Mouse (Mus musculus) spleen, embryonic (tissue): ENCODE results near the gene Syf2.

ENCODE experiments used
- CTCF ChIA-PET: fragments of 350-600 bp; sonication (Branson Sonifier 250); formaldehyde crosslinking; loops from one replicate; lab custom pipeline; 2022; lab: Charles Lee

Gene Syf2

DNA sequence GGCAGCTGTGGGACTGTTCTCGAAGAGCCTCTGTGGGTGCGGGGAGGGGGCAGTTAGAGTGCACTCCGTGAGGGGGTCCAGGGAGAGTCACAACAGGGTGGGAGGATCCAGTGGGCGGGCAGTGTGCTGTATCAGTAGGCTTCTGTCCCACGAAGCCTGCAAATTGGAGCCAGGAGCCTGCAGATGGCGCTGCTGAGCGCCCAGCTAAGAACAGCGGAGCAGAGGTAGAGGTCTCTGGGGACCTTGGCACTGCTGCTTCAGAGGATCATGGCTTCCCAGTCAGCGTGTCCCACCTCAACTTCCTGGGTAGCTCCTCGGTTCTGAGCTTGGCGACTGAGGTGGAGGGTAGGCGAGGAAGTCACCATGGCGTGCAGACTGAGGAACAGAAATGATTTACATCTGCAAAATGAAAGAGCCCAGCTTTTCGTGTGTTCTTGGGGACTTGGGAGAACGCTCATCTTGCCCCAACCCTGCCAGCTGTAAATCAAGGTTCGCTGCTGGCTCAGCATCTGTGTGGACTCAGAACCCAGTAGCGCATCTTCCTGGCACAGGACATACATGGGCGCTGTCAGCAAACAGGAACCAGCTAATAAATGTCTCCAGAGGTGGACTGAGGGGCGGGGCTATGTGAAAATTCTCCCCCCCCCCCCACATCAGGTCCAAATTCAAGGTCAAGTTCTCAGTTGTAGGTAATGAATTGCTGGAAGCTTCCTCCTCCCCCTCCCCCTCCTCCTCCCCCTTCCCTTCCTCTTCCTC, 32.5 kb downstream of the Syf2 start:
- CTCF ChIA-PET, result interaction anchor here (0.6 kb wide), 2 partner anchors 87 to 119 kb away, joined by 3 to 5 read pairs; no protein-coding TSS in a partner anchor

DNA sequence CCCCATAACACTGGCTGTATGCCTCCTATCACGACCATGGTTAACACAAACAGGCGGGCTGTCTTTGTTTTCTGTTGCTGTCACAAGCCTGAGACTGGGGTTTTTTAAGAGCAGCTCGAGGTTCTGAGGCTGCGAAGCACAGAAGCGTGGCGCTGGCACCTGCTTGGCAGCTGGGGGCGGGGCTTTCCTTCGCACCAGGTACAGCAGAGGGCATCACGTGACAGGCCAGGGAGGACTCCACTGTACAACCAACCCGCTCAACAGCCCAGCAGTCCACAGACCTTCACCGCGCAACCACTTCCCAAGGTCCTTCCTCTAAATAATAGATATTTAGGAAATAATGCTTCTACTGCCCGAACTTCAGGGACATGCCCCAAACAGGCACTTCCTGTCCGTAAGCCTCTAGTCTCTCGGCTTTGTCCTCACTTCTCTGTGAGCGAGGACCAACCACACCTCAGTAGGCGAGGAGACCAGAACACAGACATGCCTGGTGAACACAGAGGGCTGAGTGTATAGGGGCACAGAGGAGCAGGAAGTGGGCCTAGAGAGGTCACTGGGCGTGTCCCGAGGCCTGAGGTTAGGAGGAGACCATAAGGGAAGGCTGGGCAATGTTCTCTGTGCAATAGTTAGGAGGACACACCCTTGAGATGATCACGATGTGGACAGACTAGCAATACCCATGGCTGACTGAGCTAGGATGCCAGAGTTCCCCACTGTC, 37.3 kb downstream of the Syf2 start:
- CTCF ChIA-PET, result no interaction called here

DNA sequence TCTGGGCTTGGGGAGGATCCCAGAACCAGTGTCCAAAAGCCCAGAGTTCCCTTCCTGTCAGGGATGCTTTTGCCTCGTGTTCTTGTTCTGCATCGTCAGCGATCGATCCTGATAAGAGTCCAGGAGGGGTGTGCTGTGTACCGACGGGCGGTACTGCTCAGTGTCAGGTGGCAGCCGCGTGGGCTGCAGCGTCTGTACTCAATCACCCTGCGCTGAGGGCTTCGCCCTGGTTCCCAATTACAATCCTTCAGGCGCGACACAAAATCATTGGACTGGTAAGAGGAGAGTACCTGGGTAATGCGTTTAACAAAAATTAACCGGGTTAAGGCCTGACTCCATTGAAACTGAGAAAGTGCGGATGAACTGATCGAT, 37.9 kb downstream of the Syf2 start:
- CTCF ChIA-PET, result no interaction called here

DNA sequence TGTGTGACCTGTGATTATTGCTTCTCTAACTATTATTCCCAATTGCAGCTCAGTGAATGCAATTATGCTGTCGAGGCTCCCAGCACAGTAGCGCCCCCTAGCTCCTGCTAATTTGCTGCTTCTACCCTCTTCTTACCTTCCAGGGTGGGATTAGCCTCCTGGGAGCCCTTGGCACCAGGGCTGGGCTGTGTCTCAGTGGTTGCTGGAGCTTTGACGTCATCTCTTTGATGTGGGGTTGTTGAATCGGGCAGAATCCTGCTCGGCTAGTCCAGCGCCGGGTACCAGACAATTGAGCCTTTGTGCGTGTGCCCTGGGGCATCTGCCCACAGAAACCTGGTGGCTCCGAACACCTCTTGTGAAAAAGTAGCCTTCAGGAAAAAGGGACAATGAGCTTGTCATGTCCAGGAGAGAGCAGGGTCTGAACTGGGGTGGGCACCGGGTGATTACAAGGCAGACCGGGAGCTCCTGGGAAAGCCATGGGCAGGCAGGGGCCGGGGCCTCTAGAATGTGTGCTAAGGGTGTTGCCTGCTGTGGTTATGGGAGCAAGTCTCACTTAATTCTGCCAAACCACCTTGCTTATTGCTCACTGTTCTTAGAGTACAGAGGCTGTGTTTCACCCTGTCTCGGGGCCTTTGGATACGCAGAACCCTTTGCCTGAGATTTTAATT, 44.7 kb downstream of the Syf2 start:
- CTCF ChIA-PET, result interaction anchor here (0.5 kb wide), 1 partner anchor 770 kb away, joined by 5 read pairs; no protein-coding TSS in a partner anchor

DNA sequence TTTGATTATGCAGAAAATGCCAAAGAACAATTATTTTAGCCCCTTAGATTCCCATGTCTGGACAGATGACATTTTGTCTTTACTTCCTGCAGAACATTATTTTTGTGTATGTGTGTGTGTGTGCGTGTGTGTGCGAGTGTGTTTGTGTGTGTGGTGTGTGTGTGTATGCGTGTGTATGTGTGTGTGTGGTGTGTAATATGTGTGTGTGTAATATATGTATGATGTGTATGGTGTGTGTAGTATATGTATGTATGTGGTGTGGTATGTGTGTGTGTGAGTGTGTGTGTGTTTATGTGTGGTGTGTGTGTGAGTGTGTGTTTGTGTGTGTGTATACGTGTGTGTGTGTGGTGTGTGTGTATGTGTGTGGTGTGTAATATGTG, 45.2 kb downstream of the Syf2 start:
- CTCF ChIA-PET, result interaction anchor here (0.5 kb wide), 1 partner anchor 770 kb away, joined by 5 read pairs; no protein-coding TSS in a partner anchor

DNA sequence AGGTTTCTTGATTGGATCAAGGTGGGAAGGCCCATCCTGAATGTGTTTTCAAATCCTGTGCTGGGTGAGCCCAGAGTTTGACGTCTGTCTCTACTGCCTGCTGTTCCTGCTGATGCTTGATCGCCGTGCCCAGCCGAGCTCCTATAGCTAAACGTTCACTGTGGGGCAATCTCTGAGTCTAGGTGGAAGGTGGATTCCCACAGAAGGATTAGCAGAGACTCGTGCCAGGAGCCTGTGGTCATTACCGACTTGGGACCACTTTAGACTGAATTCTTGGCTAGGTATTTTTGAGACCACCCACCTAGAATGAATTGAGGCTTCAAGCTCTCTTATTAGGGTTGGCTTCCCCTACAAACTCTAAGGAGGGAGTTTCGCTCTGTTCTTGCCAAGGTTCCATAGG, 48.2 kb downstream of the Syf2 start:
- CTCF ChIA-PET, result interaction anchor here (0.9 kb wide), 1 partner anchor 20 kb away, joined by 3 read pairs; no protein-coding TSS in a partner anchor

DNA sequence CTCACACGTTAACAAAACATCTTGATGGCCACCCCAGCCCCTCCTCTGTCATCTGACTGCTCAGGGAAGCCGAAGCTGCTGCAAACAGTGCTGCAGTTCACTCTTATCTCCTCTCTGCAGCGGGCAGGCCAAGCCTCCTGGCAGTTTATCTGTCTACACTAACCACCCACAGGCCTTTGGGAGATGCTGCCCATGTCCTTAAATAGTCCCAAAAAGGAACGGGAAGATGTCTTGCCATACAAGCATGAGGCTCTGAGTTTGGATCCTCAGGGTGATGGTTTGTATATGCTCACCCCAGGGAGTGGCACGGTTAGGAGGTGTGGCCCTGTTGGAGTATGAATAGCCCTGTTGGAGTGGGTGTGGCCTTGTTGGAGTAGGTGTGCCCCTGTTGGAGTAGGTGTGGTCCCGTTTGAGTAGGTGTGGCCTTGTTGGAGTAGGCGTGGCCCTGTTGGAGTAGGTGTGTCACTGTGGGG, 51.3 kb downstream of the Syf2 start:
- CTCF ChIA-PET, result no interaction called here

DNA sequence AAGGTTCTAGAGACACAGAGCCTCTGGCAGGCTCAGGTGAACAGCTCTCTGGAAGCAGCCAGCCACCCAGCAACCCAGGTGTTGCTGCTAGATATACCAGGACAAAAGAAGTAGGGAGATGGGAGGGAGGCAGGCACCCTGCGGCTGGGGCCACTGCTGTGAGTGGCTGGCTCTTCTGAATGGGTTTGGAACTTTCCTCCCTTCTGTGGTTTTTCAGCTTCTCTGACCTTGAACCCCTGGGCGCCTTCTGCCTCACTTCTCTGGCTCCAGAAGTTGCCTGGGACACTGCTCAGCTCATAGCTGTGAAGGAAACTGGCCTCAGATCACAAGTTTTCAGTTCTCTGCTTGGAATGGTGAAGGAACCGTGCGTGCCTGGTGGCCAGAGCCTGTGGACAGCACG, 52.4 kb downstream of the Syf2 start:
- CTCF ChIA-PET, result no interaction called here

DNA sequence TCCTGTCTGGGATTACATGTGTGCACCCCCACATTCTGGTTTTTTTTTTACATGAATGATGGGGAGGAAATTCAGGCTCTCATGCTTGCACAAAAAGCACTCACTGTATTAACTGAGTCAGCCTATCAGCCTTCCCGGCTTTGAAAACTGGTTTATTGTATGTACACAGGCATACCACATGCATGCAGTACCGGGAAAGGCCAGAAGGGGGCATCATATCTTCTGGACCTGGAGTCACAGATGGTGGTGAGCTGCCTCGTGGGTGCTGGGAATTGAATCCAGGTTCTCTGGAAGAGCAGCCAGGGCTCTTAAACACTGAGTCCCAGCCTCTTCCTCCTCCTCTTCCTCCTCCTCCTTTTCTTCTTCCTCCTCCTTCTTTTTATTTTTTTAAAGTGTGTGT, 53.9 kb downstream of the Syf2 start:
- CTCF ChIA-PET, result interaction anchor here (0.6 kb wide), 1 partner anchor 1068 kb away, joined by 5 read pairs; the partner anchor contains the start of gene Rpl11

DNA sequence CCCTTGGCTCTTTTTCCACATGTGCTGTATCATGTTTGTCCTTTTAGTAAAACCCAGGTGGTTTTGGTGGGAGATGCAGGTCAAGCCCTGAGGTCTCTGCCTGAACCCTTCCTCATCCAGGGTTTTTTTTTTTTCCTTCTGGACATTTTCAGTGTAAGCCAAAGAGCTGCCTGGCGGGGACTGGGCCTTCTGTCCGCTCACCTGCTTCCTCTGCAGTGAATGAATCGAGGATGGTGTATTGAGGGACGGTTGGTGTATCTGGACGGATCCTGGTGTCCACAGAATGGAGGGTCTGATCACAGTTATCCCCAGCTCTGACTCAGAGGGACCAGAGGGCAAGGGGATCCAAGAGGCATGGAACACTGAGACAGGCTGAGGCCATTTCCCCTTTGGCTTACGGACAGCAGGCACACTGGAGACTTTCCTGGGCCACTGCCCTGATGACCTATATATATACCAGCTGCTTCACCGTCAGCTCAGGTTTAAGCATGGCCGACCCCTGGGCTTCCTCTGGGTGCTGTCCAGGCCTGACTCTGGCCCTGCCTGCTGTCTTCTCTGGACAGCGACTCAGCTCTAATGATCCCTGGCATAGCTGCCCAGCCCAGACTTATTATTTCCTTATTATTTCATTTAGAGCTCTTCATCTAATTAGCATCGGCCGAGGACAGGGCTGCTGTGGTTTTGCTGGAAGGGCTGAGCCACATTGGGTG, 55.1 kb downstream of the Syf2 start:
- CTCF ChIA-PET, result no interaction called here

DNA sequence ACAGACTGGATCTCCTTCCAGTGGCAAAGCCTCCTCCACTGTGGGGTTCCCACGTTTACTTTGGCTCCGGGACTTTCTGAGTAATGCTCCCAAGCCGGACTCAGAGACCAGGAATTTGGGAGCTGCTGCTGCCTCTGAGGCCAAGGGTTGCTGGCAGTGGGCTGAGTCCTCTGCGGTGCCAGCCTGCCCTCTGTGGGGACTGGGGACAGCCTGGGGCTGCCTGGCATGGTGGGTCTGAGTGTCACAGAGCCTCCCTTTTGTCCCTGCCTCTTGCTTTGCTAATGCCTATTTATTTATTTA, 55.6 kb downstream of the Syf2 start:
- CTCF ChIA-PET, result no interaction called here

DNA sequence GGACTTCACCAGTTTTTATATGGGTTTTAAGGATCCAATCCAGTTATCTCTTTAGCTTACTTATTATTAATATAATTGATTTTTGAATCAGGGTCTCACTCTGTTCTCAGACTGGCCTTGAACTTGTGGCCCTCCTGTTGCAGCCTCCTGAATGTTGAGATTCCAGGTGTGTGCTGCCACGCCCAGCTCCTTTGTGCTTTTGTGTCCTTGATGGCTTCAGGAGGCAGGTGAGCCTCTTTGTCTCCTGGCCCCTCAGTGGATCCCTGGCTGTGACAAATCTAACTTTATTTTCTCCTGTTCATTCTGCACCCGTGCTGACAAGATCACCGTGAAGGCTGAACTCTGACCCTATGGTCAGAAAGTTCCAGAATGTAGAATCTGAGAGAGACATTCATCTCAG, 56.3 kb downstream of the Syf2 start:
- CTCF ChIA-PET, result interaction anchor here (0.6 to 0.7 kb wide), 2 partner anchors 41 to 400 kb away, joined by 4 read pairs; no protein-coding TSS in a partner anchor
